Mouse (Mus musculus) thymus, postnatal 14 days (tissue): Measurements from ENCODE around the gene Birc7.

Experiments
- DNase-seq: peaks from one replicate; pipeline ENCODE4 v3.0.0; 2021

Gene Birc7

GRCm38 (mm10) chr2:180981133-180981532 is 52.3 kb downstream of the Birc7 start:
- no peak for DNase-seq
